Mouse (Mus musculus): ENCODE measurements around the gene Eras. TPM values are rescaled to one million over a fixed set of nuclear protein-coding genes. Genes with fewer than 3 reads are reported as not detected.

Gene Eras
- not detected for total RNA-seq (2023)

GRCm38 (mm10) chrX:7928270-7928790, at the start of gene Eras:
Gene Eras, minus strand, starts transcription at chrX:7928607.

GRCm38 (mm10) chrX:7977892-7978291, 49.5 kb upstream of the Eras start, which contains the start of gene Gata1:
Gene Gata1, minus strand, starts transcription at chrX:7978071.

GRCm38 (mm10) chrX:7947108-7947899, 18.9 kb upstream of the Eras start, which contains the start of gene Hdac6:
Gene Hdac6, minus strand, starts transcription at chrX:7947889.

DNA sequence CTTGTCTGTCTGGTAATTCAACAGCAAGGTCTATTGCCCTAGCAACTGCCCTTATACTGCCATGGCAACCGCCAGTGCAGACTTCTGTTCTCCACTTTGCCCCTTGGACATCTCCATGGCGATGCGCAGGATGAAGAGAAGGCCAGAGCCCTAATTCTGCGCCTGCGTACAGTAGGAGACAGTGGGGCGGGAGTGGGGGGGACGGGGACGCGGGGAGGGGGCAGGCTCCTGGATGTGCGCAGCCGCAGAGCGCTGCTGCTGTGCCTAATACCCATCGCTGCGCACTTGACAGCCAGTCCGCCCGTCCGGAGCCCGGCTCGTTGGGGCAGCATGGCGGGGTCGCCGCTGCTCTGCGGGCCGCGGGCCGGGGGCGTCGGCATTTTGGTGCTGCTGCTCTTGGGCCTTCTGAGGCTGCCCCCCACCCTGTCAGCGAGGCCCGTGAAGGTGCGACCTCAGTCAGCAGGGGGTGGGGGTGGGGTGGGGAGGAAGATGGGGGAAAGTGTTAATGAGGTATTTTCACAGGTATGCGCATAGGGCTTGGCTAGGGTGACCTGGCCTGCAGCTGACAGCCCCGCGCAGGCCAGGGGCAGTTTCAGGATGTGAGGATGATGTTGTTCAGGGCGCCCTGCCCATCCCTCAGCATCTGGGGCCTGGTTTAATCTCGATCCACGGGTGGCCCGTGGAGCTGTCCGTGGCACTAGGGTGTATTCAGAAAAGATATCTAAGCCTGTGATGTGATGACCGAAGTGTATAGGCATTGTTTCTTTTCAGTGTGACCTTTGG, 8.6 kb downstream of the Eras start, which contains the start of gene Pcsk1n:
Gene Pcsk1n (plus strand): TSS at position 222 of the 783 bp plus-strand sequence.

DNA sequence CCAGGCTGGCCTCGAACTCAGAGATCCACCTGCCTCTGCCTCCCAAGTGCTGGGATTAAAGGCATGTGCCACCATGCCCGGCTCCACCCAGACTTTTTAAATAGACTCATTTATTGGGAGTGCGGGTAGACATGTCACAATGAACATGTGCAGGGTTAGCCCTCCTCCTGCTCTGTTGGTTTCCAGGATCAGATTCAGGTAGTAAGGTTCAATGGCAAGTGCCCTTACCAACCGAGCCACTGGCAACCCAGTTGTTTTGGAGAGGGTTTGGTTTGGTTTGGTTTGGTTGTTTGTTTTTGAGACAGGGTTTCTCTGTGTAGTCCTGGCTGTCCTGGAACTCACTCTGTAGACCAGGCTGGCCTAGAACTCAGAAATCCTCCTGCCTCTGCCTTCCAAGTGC, 19.2 kb downstream of the Eras start, which contains the start of gene Gm10490:
Gene Gm10490 (plus strand): TSS at position 301 of the 400 bp plus-strand sequence.

GRCm38 (mm10) chrX:7907735-7908134, 20.7 kb downstream of the Eras start, which contains the start of gene Gm10491:
Gene Gm10491, minus strand, starts transcription at chrX:7907835.

GRCm38 (mm10) chrX:7898880-7899874, 29.2 kb downstream of the Eras start, which contains the start of the genes Pqbp1 and Timm17b:
Gene Pqbp1, minus strand, starts transcription at chrX:7899269.
Gene Timm17b, plus strand, starts transcription at chrX:7899357.

DNA sequence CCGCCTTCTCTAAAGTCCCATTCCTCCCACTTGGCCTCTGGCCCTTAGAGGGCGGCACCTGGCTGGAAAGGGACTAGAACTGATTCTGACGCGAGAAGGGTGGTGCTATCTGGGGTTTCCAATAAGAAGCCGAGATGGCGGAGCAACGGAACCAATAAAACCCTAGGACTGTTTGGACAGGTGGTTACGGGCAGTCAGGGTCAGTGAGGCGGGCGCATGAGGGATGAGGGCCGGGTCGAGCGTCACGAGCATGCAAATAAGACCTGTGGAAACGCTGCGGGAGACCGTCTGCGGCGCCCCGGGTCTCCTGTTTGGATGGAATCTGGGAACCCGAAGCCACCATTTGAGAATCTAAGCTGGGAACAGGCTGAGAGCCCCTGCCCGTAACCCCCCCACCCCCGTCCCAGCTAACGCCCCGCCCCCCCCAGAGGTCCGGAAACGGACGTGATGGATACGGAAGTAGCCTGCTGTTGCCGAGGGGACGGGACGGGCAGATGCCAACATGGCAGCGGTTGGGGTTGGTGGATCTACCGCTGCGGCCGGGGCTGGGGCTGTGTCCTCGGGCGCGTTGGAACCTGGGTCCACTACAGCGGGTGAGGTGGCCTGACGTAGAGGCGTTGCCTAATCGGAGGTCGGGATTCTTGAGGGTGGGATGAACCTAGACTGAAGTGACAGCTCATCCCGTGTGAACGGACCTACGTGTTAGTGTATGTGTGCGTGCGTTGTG, 44.4 kb downstream of the Eras start, which contains the start of gene Slc35a2:
Gene Slc35a2 (plus strand): TSS at position 188 of the 727 bp plus-strand sequence.

DNA sequence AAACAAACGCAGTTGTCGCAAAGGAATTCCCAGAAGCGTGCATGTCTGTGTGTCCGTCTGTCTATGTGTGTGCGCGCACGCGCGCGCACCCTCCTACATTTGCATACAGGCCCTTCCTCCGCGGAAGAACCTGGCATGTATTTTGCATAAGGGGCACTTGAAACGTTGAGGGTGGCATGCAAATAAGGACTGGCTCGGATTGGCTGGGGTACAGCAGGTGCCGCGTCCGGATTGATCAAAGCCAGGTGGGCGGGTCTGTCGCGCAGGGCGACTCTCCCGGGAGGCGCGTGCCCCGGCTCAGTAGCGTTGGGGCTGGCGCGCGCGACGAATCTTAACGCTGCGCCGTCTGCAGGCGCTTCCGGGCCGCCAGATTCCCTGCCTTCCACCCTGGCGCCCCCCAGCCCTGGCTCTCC, 50.4 kb downstream of the Eras start, which contains the start of gene Pim2:
Gene Pim2 (plus strand): TSS at position 256 of the 413 bp plus-strand sequence.

Other genes with a start within 250 kb of the Eras start
- gene Magix, start 247.4 kb downstream of the Eras start, total RNA-seq (2023): under 1 TPM; 0.27 to 0.35 TPM
- 10 to 100 TPM; 30.3 to 38.9 TPM for gene Gpkow, start 231.5 kb downstream of the Eras start, total RNA-seq (2023)
- 10 to 100 TPM; 46.7 to 57.0 TPM for gene Wdr45, start 214.3 kb downstream of the Eras start, total RNA-seq (2023)
- gene Gm45208, start 206.4 kb downstream of the Eras start, total RNA-seq (2023): not detected
- 1 to 10 TPM; 3.8 to 5.6 TPM for gene Praf2, start 200.2 kb downstream of the Eras start, total RNA-seq (2023)
- under 1 TPM in 1 of 2 experiments, not detected in 1; 0.18 TPM for gene Ccdc120, start 177.7 kb downstream of the Eras start, total RNA-seq (2023)
- 10 to 100 TPM; 63.8 to 76.2 TPM for gene Tfe3, start 166.0 kb downstream of the Eras start, total RNA-seq (2023)
- gene Gripap1, start 138.8 kb downstream of the Eras start, total RNA-seq (2023): 100 to 1,000 TPM; 135 to 144 TPM
- gene Kcnd1, start 106.3 kb downstream of the Eras start, total RNA-seq (2023): 1 to 10 TPM; 1.3 to 5.8 TPM
- gene Otud5, start 87.2 kb downstream of the Eras start, total RNA-seq (2023): 100 to 1,000 TPM; 115 to 130 TPM
- gene Pim2, start 50.3 kb downstream of the Eras start, total RNA-seq (2023): 1 to 10 TPM; 4.4 to 5.6 TPM
- gene Slc35a2, start 44.6 kb downstream of the Eras start, total RNA-seq (2023): 10 to 100 TPM; 15.6 to 23.7 TPM
- 10 to 100 TPM; 37.7 to 43.9 TPM for gene Pqbp1, start 29.3 kb downstream of the Eras start, total RNA-seq (2023)
- 10 to 100 TPM; 48.6 to 57.2 TPM for gene Timm17b, start 29.2 kb downstream of the Eras start, total RNA-seq (2023)
- gene Gm10491, start 20.8 kb downstream of the Eras start, total RNA-seq (2023): not detected
- not detected for gene Gm10490, start 19.1 kb downstream of the Eras start, total RNA-seq (2023)
- not detected for gene Pcsk1n, start 8.8 kb downstream of the Eras start, total RNA-seq (2023)
- 10 to 100 TPM in 1 of 2 experiments, 1 to 10 TPM in 1; 8.4 to 10.1 TPM for gene Hdac6, start 19.3 kb upstream of the Eras start, total RNA-seq (2023)
- 10 to 100 TPM in 1 of 2 experiments, 1 to 10 TPM in 1; 4.3 to 12.0 TPM for gene Gata1, start 49.5 kb upstream of the Eras start, total RNA-seq (2023)
- gene Glod5, start 89.9 kb upstream of the Eras start, total RNA-seq (2023): not detected
- 10 to 100 TPM; 30.6 to 35.0 TPM for gene Suv39h1, start 146.2 kb upstream of the Eras start, total RNA-seq (2023)
- 100 to 1,000 TPM; 161 to 164 TPM for gene Was, start 161.9 kb upstream of the Eras start, total RNA-seq (2023)
- gene Wdr13, start 204.3 kb upstream of the Eras start, total RNA-seq (2023): 10 to 100 TPM; 34.0 to 39.2 TPM
- 100 to 1,000 TPM; 325 to 356 TPM for gene Rbm3, start 217.3 kb upstream of the Eras start, total RNA-seq (2023)
- 10 to 100 TPM; 10.3 to 15.6 TPM for gene Tbc1d25, start 247.6 kb upstream of the Eras start, total RNA-seq (2023)

Measured in neutrophil, adult 59 days (primary cell).